Mouse (Mus musculus) gastrocnemius, postnatal 25 days (tissue): Measurements from ENCODE around the gene Apaf1. TPM values are rescaled to one million over a fixed set of nuclear protein-coding genes. Genes with fewer than 3 reads are reported as not detected.

Experiments
- total RNA-seq, 2 experiments: library from RNA; stranded (reverse); gene quantifications; 1 replicate in 1 of 2; 2 replicates in 1 of 2; pipeline ENCODE4 v1.2.3; 2021

Gene Apaf1
- total RNA-seq, 2 experiments from 2014 or later, result 2.9 to 3.3 TPM

Other genes with a start within 250 kb of the Apaf1 start
- gene Ikbip, start 170 bp upstream of the Apaf1 start, total RNA-seq, result 10 to 100 TPM in 1 of 2 experiments, 1 to 10 TPM in 1; 9.1 to 12.1 TPM
- gene Slc25a3, start 41.3 kb upstream of the Apaf1 start, total RNA-seq, result 1,000 to 10,000 TPM; 1,149 to 1,195 TPM
- gene Tmpo, start 98.5 kb upstream of the Apaf1 start, total RNA-seq, result 10 to 100 TPM; 43.5 to 46.7 TPM